Comparison of ENCODE assay signal across 19 mouse cellular contexts in genomic region chr3:83609095-83609770, GRCm38 (mm10).
DNase-seq lines count a peak whose midpoint lies in the region; ATAC-seq and TF ChIP-seq lines count a peak whose summit lies in the region.
"Had no signal": no experiment of that assay in that cellular context is flagged by ENCODE, and none has a peak within 500 bp of the region (broad histone marks: within the 10 kb centered on the region; RNA-seq: fewer than 3 reads in every experiment).

No protein-coding gene starts in this region.

- H3K4me3 ChIP-seq in kidney, adult 2 months (ENCODE audit: insufficient read depth, low read depth, low read length): no peak overlapping the region
- H3K4me3 ChIP-seq in embryonic facial prominence, embryonic 14.5 days (ENCODE audit: low read depth, low read length): no peak overlapping the region
- H3K4me3 ChIP-seq in limb, embryonic 11.5 days (ENCODE audit: low read depth, low read length): no peak overlapping the region
- H3K4me3 ChIP-seq: forebrain, embryonic 12.5 days; hindbrain, embryonic 10.5 days; megakaryocyte, embryonic 14.5 days; stomach, embryonic 15.5 days had no signal

- no peak overlapping the region for H3K27ac ChIP-seq in kidney, adult 2 months (ENCODE audit: insufficient read depth, low read depth, low read length)
- H3K27ac ChIP-seq in embryonic facial prominence, embryonic 14.5 days (replicated peaks; ENCODE audit: low read depth, low read length): no peak overlapping the region
- H3K27ac ChIP-seq in limb, embryonic 11.5 days (replicated peaks; ENCODE audit: low read depth, low read length): peak overlapping the region; percentile 63
- H3K27ac ChIP-seq: forebrain, embryonic 12.5 days; hindbrain, embryonic 10.5 days; hindbrain, postnatal 0 days; stomach, embryonic 15.5 days had no signal

- no peak for TF ChIP-seq CTCF in kidney, adult 2 months (conservative IDR thresholded peaks at IDR 0.05; ENCODE audit: insufficient read depth, insufficient read length, low read depth, low read length)

- ATAC-seq in embryonic facial prominence, embryonic 14.5 days (ENCODE audit: low read depth): peak; percentile 30; the same call in 1 of the 2 replicates
- peak; percentile 78 for ATAC-seq in limb, embryonic 11.5 days (ENCODE audit: insufficient number of reproducible peaks, low FRiP score, low TSS enrichment, low read depth)
- ATAC-seq: hindbrain, postnatal 0 days had no signal

- no peaks in the 10 kb centered on the region for H3K27me3 ChIP-seq in kidney, adult 2 months (replicated peaks; ENCODE audit: control insufficient read depth, insufficient read depth, low read length)
- H3K27me3 ChIP-seq in embryonic facial prominence, embryonic 14.5 days (replicated peaks; ENCODE audit: control insufficient read depth, insufficient read depth, low read length): no peaks in the 10 kb centered on the region
- H3K27me3 ChIP-seq in limb, embryonic 11.5 days (ENCODE audit: control insufficient read depth, insufficient read depth, low read length): no peaks in the 10 kb centered on the region
- H3K27me3 ChIP-seq: forebrain, embryonic 12.5 days; megakaryocyte, embryonic 14.5 days; stomach, embryonic 15.5 days had no signal

- H3K4me1 ChIP-seq in kidney, adult 2 months (ENCODE audit: control insufficient read depth, insufficient read depth, low read length): no peaks in the 10 kb centered on the region
- H3K4me1 ChIP-seq in embryonic facial prominence, embryonic 14.5 days (ENCODE audit: control insufficient read depth, insufficient read depth, low read length): peaks cover 7% of the 10 kb centered on the region; the same call in 1 of the 2 replicates
- H3K4me1 ChIP-seq in limb, embryonic 11.5 days (ENCODE audit: control insufficient read depth, insufficient read depth, low read length): peaks cover 6% of the 10 kb centered on the region; the same call in 1 of the 2 replicates
- H3K4me1 ChIP-seq: megakaryocyte, embryonic 14.5 days; stomach, embryonic 15.5 days had no signal

- WGBS in kidney, adult 2 months: 32% methylated on average over 8 of the region's 8 CpGs
- 51% methylated on average over 8 of the region's 8 CpGs for WGBS in embryonic facial prominence, embryonic 14.5 days
- 41% methylated on average over 8 of the region's 8 CpGs for WGBS in limb, embryonic 11.5 days

- no peak for TF ChIP-seq POLR2A in kidney, adult 2 months (IDR thresholded peaks at IDR 0.05; ENCODE audit: low read depth, low read length)

- DNase-seq in embryo, embryonic 11 days: peak; percentile 29
- DNase-seq in embryo, embryonic 9.5 days (ENCODE audit: extremely low spot score): no peak
- peak; percentile 2 for DNase-seq in kidney, adult 2 months
- DNase-seq in kidney, postnatal 36 days: no peak
- DNase-seq in embryonic facial prominence, embryonic 14.5 days (ENCODE audit: low spot score): no peak
- peak; percentile 46 for DNase-seq in limb, embryonic 11.5 days (ENCODE audit: low spot score)
- DNase-seq in retina, postnatal 1 day: no peak
- DNase-seq in testis, postnatal 10 days (ENCODE audit: low spot score): no peak
- DNase-seq: adrenal gland, postnatal 10 days; cerebellum, adult 9-11 months; gastrocnemius, postnatal 36 days; lung, adult 18-20 months; lung, postnatal 14 days; thymus, adult 2 months had no signal

- no peak overlapping the region for H3K9ac ChIP-seq in embryonic facial prominence, embryonic 14.5 days (ENCODE audit: low read depth, low read length)
- no peak overlapping the region for H3K9ac ChIP-seq in limb, embryonic 11.5 days (ENCODE audit: low read length)
- H3K9ac ChIP-seq: forebrain, embryonic 12.5 days; stomach, embryonic 15.5 days had no signal

- no peaks in the 10 kb centered on the region for H3K9me3 ChIP-seq in embryonic facial prominence, embryonic 14.5 days (ENCODE audit: control insufficient read depth, low read length)
- H3K9me3 ChIP-seq in limb, embryonic 11.5 days (ENCODE audit: control insufficient read depth, low read length): no peaks in the 10 kb centered on the region
- H3K9me3 ChIP-seq: forebrain, embryonic 12.5 days; hindbrain, embryonic 10.5 days; megakaryocyte, embryonic 14.5 days; stomach, embryonic 15.5 days had no signal

- no peaks in the 10 kb centered on the region for H3K36me3 ChIP-seq in kidney, adult 2 months (ENCODE audit: control insufficient read depth, insufficient read depth, low read length)
- H3K36me3 ChIP-seq in embryonic facial prominence, embryonic 14.5 days (ENCODE audit: control insufficient read depth, insufficient read depth, low read length): no peaks in the 10 kb centered on the region
- no peaks in the 10 kb centered on the region for H3K36me3 ChIP-seq in limb, embryonic 11.5 days (ENCODE audit: control insufficient read depth, insufficient read depth, low read length)
- H3K36me3 ChIP-seq: forebrain, embryonic 12.5 days; hindbrain, embryonic 10.5 days; stomach, embryonic 15.5 days had no signal

- no peak overlapping the region for H3K4me2 ChIP-seq in embryonic facial prominence, embryonic 14.5 days (ENCODE audit: low read depth, low read length)
- no peak overlapping the region for H3K4me2 ChIP-seq in limb, embryonic 11.5 days (ENCODE audit: low read depth, severe bottlenecking)
- H3K4me2 ChIP-seq: forebrain, embryonic 12.5 days; stomach, embryonic 15.5 days had no signal

Comparison
In these comparisons a context has a peak if more than half of its experiments do, and no peak if none do; other contexts are left out.
1. DNase-seq: peak in embryo, embryonic 11 days (single experiment), kidney, adult 2 months (single experiment) and limb, embryonic 11.5 days (single experiment); none in embryo, embryonic 9.5 days (single experiment), kidney, postnatal 36 days (0 of 2), embryonic facial prominence, embryonic 14.5 days (single experiment), retina, postnatal 1 day (single experiment) and testis, postnatal 10 days (single experiment).